Mouse (Mus musculus) gonadal fat pad, adult 2 months (tissue): Measurements from ENCODE around the gene Ppfibp2. TPM values are rescaled to one million over a fixed set of nuclear protein-coding genes. Genes with fewer than 3 reads are reported as not detected.

ENCODE experiments used
- DNase-seq: peaks from one replicate; pipeline ENCODE4 v3.0.0-alpha.2; 2012; ENCODE audit warnings: low read depth
- polyA plus RNA-seq: library from polyadenylated mRNA; depleted of rRNA; stranded (reverse); fragments of >200 nt; gene quantifications from 2 replicates; pipeline ENCODE4 v1.2.3, GENCODE M21; 2012

The Ppfibp2 gene
- polyA plus RNA-seq, 1 experiment: 13.2 TPM

GRCm38 (mm10) chr7:107702461-107703380 lies 107.7 kb downstream of the Ppfibp2 start:
- DNase-seq: no peak

DNA sequence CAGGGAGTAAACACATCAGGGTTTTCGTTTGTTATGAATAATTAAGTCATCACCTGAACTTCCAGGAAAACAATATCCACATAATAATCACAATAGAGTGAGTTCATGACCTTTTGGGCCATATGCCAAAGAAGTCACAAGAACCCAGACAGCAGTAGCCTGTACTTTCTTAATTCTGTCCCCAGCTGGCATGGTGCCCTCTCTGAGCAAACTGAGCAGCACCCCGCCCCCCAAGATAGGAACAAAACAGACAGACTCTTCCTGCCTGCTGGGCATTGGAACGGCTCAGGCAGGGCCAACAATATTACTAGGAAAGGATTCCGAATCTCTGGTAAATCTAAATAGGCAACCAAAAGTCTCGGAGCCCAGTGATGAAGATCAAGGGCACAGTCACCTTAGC lies 110.9 kb downstream of the Ppfibp2 start:
- DNase-seq: no peak

DNA sequence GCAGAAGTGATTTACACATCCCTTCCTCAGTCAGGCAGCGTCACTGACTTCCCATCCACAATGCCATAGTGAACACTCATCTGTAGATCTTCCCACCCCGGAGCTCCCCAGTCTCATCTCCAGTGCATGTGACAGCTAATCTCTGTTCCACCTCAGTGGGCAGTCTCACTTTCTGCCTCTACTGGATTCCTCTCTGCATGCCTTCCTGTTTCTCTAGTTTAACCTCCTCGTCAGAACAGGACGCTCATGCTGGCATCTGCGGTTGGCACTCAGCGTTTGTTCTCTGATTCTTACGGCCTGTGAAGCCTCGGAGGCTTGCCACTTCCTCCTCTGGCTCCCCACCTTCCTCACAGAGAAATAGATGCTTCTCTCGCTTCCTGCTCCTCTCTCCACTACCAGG lies 112.6 kb downstream of the Ppfibp2 start:
- DNase-seq: no peak

DNA sequence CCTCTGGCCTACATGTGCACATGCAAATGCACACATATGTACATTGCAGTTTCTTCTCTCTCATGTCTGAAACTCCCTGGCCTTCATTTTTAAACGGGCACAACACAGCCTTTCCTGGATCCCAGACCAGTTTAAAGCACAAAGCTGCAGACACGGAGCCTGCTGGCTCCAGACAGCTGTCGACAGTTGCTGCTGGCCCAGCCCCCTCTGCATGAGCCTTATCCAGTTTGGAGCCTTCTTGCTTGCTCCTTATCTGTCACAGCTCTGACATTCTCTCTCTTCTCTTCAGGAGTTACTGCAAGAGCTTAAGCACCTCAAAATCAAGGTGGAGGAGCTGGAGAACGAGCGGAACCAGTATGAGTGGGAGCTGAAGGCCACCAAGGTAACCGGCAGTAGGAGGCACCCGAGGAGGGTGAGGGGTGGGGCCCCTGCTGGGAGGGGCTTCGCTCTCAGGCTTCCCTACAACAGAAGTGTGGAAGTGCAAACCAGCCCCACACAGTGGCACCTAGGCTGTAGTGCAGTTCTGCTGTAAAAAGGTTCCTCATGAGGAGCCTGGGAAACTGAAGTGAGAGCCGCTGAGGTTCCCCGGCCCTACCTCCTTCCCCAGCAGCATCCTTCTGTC lies 113.6 kb downstream of the Ppfibp2 start:
- DNase-seq: no peak

- DNase-seq: no peak
Measured at GRCm38 (mm10) chr7:107712743-107713142, 117.7 kb downstream of the Ppfibp2 start.

DNA sequence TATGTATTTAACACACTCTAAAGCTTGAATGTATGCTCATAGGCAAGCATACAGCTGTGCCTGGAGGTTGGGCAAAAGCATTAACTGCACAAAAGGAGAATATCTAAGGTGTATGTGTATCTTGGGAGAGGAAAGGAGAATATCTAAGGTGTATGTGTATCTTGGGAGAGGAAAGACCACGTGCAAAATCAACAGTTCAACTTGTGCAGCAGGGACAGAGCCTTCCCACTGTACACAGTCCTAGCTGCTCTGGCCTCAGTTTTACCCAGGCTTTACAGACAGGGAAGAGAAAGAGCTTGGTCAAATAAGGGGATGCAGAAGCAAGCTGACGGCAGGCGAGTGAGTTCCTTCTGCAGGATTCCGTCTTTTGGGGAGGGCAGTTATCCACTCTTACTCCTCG lies 119.1 kb downstream of the Ppfibp2 start:
- DNase-seq: no peak

GRCm38 (mm10) chr7:107720771-107721170 lies 125.8 kb downstream of the Ppfibp2 start:
- no peak for DNase-seq

DNA sequence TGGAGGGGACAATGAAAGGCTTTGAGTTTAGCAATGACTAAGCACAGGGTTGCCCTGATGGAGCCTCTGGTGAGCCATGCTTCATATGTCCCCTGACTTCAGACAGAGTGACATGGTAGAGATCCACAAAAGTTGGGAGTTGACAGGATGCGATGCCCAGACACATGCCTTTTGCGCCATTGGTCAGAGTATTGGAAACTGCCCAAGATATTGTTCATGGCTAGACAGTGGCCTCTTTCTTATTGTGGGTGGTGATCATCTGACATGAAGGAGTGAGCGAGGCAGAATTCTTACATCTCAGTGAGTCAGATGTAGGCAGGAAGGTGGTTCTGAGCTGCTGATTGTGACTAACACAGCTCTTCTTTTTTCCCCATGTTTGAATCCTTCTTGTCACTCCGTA lies 127.5 kb downstream of the Ppfibp2 start:
- DNase-seq: no peak

DNA sequence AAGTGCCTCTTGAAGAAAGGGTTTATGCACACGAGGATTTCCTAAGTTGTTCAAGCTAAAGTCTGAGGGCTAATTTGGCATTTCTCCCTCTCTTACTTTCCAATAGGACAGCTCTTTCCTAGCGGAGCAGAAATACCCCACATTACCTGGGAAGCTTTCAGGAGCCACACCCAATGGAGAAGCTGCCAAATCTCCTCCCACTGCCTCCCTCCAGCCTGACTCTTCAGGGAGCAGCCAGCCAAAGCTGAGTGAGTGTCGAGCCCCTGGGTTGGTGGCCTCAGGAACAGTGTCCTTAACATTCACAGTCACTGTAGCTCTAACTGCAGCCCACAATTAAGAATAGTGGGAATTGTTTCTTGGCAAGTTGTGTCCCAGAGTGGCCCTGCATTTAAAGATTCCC lies 132.5 kb downstream of the Ppfibp2 start:
- DNase-seq: no peak

- DNase-seq: no peak
Measured at GRCm38 (mm10) chr7:107730587-107730986, 135.6 kb downstream of the Ppfibp2 start.

- DNase-seq: no peak
Measured at GRCm38 (mm10) chr7:107733162-107733561, 138.2 kb downstream of the Ppfibp2 start.

DNA sequence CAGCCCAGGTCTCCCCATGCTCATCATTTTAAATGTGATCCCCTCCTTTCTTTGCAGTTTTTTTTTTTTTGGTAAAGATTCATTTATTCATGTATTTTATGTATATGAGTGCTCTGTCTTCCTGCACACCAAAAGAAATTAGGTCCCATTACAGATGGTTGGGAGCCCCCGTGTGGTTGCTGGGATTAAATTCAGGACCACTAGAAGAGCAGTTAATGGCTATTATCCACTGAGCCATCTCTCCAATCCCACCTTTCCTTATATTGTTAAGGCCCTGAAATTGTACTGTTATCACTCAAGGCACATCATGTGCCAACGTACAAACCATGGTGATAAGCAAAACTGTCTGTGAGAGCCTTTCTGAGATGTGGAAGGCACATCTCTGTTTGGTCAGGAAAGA lies 143.7 kb downstream of the Ppfibp2 start:
- DNase-seq: no peak

- no peak for DNase-seq
Measured at GRCm38 (mm10) chr7:107742963-107743465, 148.0 kb downstream of the Ppfibp2 start.

DNA sequence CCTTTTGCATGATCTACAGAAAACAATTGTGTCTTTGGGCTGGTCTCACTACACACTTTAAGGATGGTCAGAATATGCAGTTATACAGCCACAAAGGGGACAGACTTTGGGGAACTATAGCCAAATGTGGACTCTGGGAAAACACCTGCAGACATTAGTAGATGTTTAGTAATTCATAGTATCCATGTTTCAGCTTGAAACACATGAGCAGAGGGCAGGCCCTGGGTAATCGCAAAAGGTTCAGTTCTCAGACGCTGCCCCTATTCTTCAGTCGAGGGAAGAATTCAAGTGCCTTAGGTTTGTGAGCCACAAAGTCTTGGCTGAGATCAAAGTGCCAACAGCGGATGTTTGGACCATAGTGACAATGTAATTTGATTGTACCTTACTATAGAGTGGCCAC lies 149.4 kb downstream of the Ppfibp2 start:
- DNase-seq: no peak

GRCm38 (mm10) chr7:107745111-107745510 lies 150.1 kb downstream of the Ppfibp2 start:
- DNase-seq: no peak

DNA sequence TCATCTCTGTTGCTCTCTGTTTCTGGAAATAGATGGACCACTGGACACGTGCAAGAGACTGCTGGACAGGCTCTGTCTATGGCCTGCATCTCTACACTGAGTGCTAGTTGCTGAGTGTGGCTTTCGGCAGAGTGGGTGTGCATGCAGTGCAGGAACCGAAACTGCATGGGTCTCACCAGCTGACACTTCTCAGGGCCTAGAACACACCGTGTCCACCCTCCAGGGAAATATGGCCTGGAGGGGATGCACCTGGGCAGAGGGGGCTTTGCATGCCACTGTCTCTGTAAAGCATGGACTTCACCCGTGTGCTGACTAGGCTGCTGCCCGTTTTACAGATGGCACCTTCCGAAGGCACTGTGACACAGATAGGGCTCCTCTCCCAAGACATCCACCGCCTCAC lies 151.0 kb downstream of the Ppfibp2 start:
- DNase-seq: no peak

DNA sequence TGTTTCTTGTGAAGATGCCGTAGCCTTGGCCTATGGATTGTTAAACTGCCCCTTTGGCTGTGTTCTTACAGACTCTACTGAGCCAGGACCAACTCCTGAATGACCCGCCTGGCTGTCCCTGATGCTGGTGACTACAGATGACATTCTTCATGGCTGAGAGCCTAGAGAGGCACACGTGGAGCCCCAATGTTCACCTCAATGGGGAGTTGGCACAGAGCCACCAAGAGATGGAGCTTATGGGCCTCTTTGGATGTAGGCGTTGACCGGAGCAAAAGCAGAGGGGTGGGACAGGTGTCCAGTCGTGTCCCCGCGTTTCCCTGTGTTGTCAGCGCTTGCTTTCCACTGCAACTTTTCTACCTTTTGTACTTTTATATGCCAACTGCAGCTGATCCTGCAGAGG lies 152.5 kb downstream of the Ppfibp2 start:
- no peak for DNase-seq

DNA sequence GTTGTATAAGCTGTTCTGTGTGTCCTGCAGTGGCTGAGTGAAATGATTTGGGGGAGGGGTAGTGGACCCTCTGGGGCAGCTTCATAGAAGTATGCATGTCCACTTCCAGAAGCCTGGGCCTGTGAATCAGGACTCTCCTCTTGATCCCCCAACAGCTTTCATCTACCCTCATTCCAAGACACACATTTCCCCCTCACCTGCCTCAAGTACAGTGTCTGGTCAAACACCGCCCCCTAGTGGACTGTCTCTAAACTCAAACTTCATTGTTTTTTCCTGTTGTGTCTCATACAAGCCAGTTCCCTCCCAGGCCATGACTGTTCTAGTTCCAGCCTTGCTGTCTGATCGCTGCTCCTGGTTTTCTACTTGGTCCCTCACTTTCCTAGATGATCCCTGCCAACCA lies 152.9 kb downstream of the Ppfibp2 start:
- no peak for DNase-seq

GRCm38 (mm10) chr7:107749270-107749669 lies 154.3 kb downstream of the Ppfibp2 start:
- no peak for DNase-seq

- DNase-seq: no peak
Measured at GRCm38 (mm10) chr7:107749721-107750120, 154.7 kb downstream of the Ppfibp2 start.

GRCm38 (mm10) chr7:107752031-107752520 lies 157.1 kb downstream of the Ppfibp2 start:
- no peak for DNase-seq

GRCm38 (mm10) chr7:107755905-107756304 lies 160.9 kb downstream of the Ppfibp2 start:
- no peak for DNase-seq

DNA sequence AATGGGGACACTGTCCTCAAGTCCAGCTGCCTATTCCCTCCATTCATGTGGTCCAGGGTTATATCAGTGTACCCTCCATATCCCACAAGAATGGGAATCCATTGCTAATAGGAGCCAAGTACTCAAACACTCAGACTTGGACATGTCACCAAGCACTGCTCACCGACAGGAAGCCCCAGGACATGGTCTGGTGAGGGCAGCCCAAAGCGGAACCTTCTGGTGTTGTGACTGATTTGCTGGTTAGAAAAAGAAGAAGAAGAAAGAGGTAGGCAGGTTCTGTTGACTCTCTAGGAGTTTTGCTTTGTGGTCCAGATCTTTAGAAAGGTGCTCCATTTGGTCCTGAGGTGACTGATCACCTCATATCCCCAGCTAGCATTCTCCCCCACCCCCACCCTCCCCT lies 161.7 kb downstream of the Ppfibp2 start:
- DNase-seq: no peak
